Mouse (Mus musculus): ENCODE data around the gene Fahd1.
A peak's percentile ranks its signal among the peaks of the same experiment; 100 is the strongest.

Gene Fahd1

GRCm38 (mm10) chr17:24884391-24884790, 34.2 kb upstream of the Fahd1 start:
- DNase-seq: no peak

GRCm38 (mm10) chr17:24881738-24882440, 31.7 kb upstream of the Fahd1 start:
- no peak for DNase-seq

GRCm38 (mm10) chr17:24878531-24878930, 28.4 kb upstream of the Fahd1 start:
- no peak for DNase-seq

- DNase-seq: peak; percentile 18
Measured at GRCm38 (mm10) chr17:24878117-24878397, 27.9 kb upstream of the Fahd1 start.

- DNase-seq: no peak
Measured at GRCm38 (mm10) chr17:24877336-24878116, 27.4 kb upstream of the Fahd1 start.

- no peak for DNase-seq
Measured at GRCm38 (mm10) chr17:24874989-24875388, 24.8 kb upstream of the Fahd1 start.

GRCm38 (mm10) chr17:24874405-24874745, 24.2 kb upstream of the Fahd1 start:
- no peak for DNase-seq

- DNase-seq: no peak
Measured at GRCm38 (mm10) chr17:24873695-24874404, 23.7 kb upstream of the Fahd1 start.

- DNase-seq: no peak
Measured at GRCm38 (mm10) chr17:24867914-24868313, 17.8 kb upstream of the Fahd1 start.

GRCm38 (mm10) chr17:24865776-24866175, 15.6 kb upstream of the Fahd1 start, which contains the start of gene Igfals:
Gene Igfals (plus strand): TSS chr17:24865997.
- peak; percentile 90 for DNase-seq

GRCm38 (mm10) chr17:24861785-24862184, 11.6 kb upstream of the Fahd1 start:
- DNase-seq: no peak

GRCm38 (mm10) chr17:24860076-24860475, 9.9 kb upstream of the Fahd1 start:
- no peak for DNase-seq

GRCm38 (mm10) chr17:24858967-24859366, 8.8 kb upstream of the Fahd1 start:
- DNase-seq: no peak

GRCm38 (mm10) chr17:24857831-24858470, 7.8 kb upstream of the Fahd1 start:
- DNase-seq: no peak

- DNase-seq: no peak
Measured at GRCm38 (mm10) chr17:24856589-24856988, 6.4 kb upstream of the Fahd1 start.

- no peak for DNase-seq
Measured at GRCm38 (mm10) chr17:24855838-24856464, 5.8 kb upstream of the Fahd1 start.

GRCm38 (mm10) chr17:24851381-24852125, 1.4 kb upstream of the Fahd1 start:
- no peak for DNase-seq

- DNase-seq: no peak
Measured at GRCm38 (mm10) chr17:24850773-24851127, 586 bp upstream of the Fahd1 start.

GRCm38 (mm10) chr17:24849733-24850064, 465 bp downstream of the Fahd1 start:
- DNase-seq: no peak

GRCm38 (mm10) chr17:24848600-24849031, 1.5 kb downstream of the Fahd1 start:
- DNase-seq: no peak

GRCm38 (mm10) chr17:24847386-24847785, 2.8 kb downstream of the Fahd1 start:
- no peak for DNase-seq

GRCm38 (mm10) chr17:24844525-24844924, 5.6 kb downstream of the Fahd1 start:
- DNase-seq: no peak
